Mouse (Mus musculus) CH12.LX (cell line): ENCODE measurements around the gene Efna4.

Source experiments
- HCFC1 ChIP-seq: IDR thresholded peaks from 2 replicates; pipeline ENCODE4 v1.6.1; 2012; ENCODE audit warnings: low read depth, mild to moderate bottlenecking, inconsistent platforms, low read length, improper control_type of control experiment
- SIN3A ChIP-seq: IDR thresholded peaks from 2 replicates; pipeline ENCODE4 v1.6.1; 2012; ENCODE audit warnings: low read length, improper control_type of control experiment, inconsistent platforms

- no peak for TF ChIP-seq HCFC1
- TF ChIP-seq SIN3A = no peak
Measured at GRCm38 (mm10) chr3:89341794-89342193, 4.0 kb upstream of the Efna4 start.
